Mouse (Mus musculus) limb, embryonic 14.5 days (tissue): ENCODE results near the gene Kif28. TPM values are rescaled to one million over a fixed set of nuclear protein-coding genes. Genes with fewer than 3 reads are reported as not detected.
A peak's percentile ranks its signal among the peaks of the same experiment; 100 is the strongest.

Experiments
- ATAC-seq: fragments of 200-750 bp; cut with Nextera tagmentation; 2 replicates; pipeline ENCODE4 v1.8.0; 2017; ENCODE audit warnings: low read depth, moderate number of reproducible peaks, moderate TSS enrichment; ENCODE audit not compliant: low FRiP score
- DNase-seq: peaks from one replicate; pipeline ENCODE4 v3.0.0-alpha.2; 2015; ENCODE audit warnings: low spot score
- H3K27ac ChIP-seq: fragments of 300-500 bp; sonication (generic); replicated peaks from 2 replicates; pipeline ENCODE4 v1.5.1; 2014; ENCODE audit warnings: low read depth, mild to moderate bottlenecking, low read length, moderate library complexity, mixed read lengths
- H3K27me3 ChIP-seq: fragments of 300-500 bp; sonication (generic); 2 replicates; pipeline ENCODE4 v1.6.1; 2014; ENCODE audit warnings: low read length, mixed read lengths; ENCODE audit not compliant: control insufficient read depth, insufficient read depth
- H3K36me3 ChIP-seq: fragments of 300-500 bp; sonication (generic); 2 replicates; pipeline ENCODE4 v1.6.1; 2014; ENCODE audit warnings: mild to moderate bottlenecking, low read length, moderate library complexity, mixed read lengths; ENCODE audit not compliant: control insufficient read depth, insufficient read depth
- H3K4me1 ChIP-seq: fragments of 300-500 bp; sonication (generic); 2 replicates; pipeline ENCODE4 v1.6.1; 2014; ENCODE audit warnings: antibody characterized with exemption, low read length, mixed read lengths; ENCODE audit not compliant: control insufficient read depth, insufficient read depth
- H3K4me2 ChIP-seq: fragments of 300-500 bp; sonication (generic); replicated peaks from 2 replicates; pipeline ENCODE4 v1.6.1; 2014; ENCODE audit warnings: low read depth, mild to moderate bottlenecking, low read length, moderate library complexity; ENCODE audit not compliant: severe bottlenecking
- H3K4me3 ChIP-seq: fragments of 300-500 bp; sonication (generic); replicated peaks from 2 replicates; pipeline ENCODE4 v1.5.1; 2014; ENCODE audit warnings: low read length
- H3K9ac ChIP-seq: fragments of 300-500 bp; sonication (generic); 2 replicates; pipeline ENCODE4 v1.6.1; 2014; ENCODE audit warnings: mild to moderate bottlenecking, low read depth, low read length, moderate library complexity; ENCODE audit not compliant: severe bottlenecking
- H3K9me3 ChIP-seq: fragments of 300-500 bp; sonication (generic); 2 replicates; pipeline ENCODE4 v1.6.1; 2016; ENCODE audit warnings: low read length; ENCODE audit not compliant: control insufficient read depth
- POLR2A ChIP-seq: fragments of 200-500 bp; IDR thresholded peaks from 2 replicates; pipeline ENCODE4 v1.8.0; 2012; ENCODE audit warnings: inconsistent platforms, mild to moderate bottlenecking, moderate library complexity, borderline replicate concordance; ENCODE audit not compliant: insufficient read depth, insufficient read length; ENCODE audit errors: extremely low read depth
- WGBS: fragments of 180-500 bp; shearing (Covaris S2); extraction: QIAGEN DNeasy Blood & Tissue Kit; methylation state at CpG from one replicate; pipeline ENCODE4 v1.1.7; 2014; 5-methylcytosine and 5-hydroxymethylcytosine counted together
- polyA plus RNA-seq, 2 experiments: library from polyadenylated mRNA; depleted of rRNA in 1 of 2; stranded (reverse) in 1 of 2; unstranded in 1 of 2; fragments of >200 nt; fragmentation: Nextera tagmentation in 1 of 2; extraction: Ambion mirVana in 1 of 2; gene quantifications; 2 replicates each; pipeline versions ENCODE4 v1.2.1 to v1.2.3; 2012 to 2014

The Kif28 gene
- polyA plus RNA-seq, 2 experiments: 0.06 TPM; not detected in 1

GRCm38 (mm10) chr1:179645980-179646268 is 99.1 kb downstream of the Kif28 start:
- no peaks in the 10 kb centered on the region for H3K4me1 ChIP-seq
- H3K4me3 ChIP-seq: peak overlapping the region; percentile 25
- 14% methylated on average over 4 of the region's 4 CpGs for WGBS
- peak overlapping the region; percentile 47 for H3K4me2 ChIP-seq
- ATAC-seq (peak; percentile 19; the same call in 1 of the 2 replicates), DNase-seq (no peak)
- no peaks in the 10 kb centered on the region for H3K36me3 ChIP-seq
- no peaks in the 10 kb centered on the region for H3K27me3 ChIP-seq
- 0 out of 2 replicates have a peak overlapping the region, but pooled peaks have one; percentile 25 for H3K9ac ChIP-seq
- no peaks in the 10 kb centered on the region for H3K9me3 ChIP-seq
- no peak overlapping the region for H3K27ac ChIP-seq
- no peak for TF ChIP-seq POLR2A

Other genes with a start within 250 kb of the Kif28 start
- gene Smyd3, start 227.2 kb downstream of the Kif28 start, polyA plus RNA-seq (2012; rRNA removed): 9.6 and 9.8 TPM in 2 replicates
- 21.1 and 21.5 TPM in 2 replicates for gene Smyd3, start 227.2 kb downstream of the Kif28 start, polyA plus RNA-seq (2014; fragmentation: Nextera tagmentation; extraction: Ambion mirVana)
- gene Tfb2m, start 199.0 kb downstream of the Kif28 start, polyA plus RNA-seq (2012; rRNA removed): 18.4 and 20.2 TPM in 2 replicates
- gene Tfb2m, start 199.0 kb downstream of the Kif28 start, polyA plus RNA-seq (2014; fragmentation: Nextera tagmentation; extraction: Ambion mirVana): 29.7 and 31.3 TPM in 2 replicates
- gene Cnst, start 198.9 kb downstream of the Kif28 start, polyA plus RNA-seq (2012; rRNA removed): 18.2 and 19.3 TPM in 2 replicates
- gene Cnst, start 198.9 kb downstream of the Kif28 start, polyA plus RNA-seq (2014; fragmentation: Nextera tagmentation; extraction: Ambion mirVana): 14.6 and 16.4 TPM in 2 replicates
- 37.0 and 47.6 TPM in 2 replicates for gene Sccpdh, start 77.1 kb downstream of the Kif28 start, polyA plus RNA-seq (2012; rRNA removed)
- gene Sccpdh, start 77.1 kb downstream of the Kif28 start, polyA plus RNA-seq (2014; fragmentation: Nextera tagmentation; extraction: Ambion mirVana): 78.4 and 79.6 TPM in 2 replicates
- not detected in 2 replicates for gene Gm10518, start 58.1 kb upstream of the Kif28 start, polyA plus RNA-seq (2012; rRNA removed)
- gene Gm10518, start 58.1 kb upstream of the Kif28 start, polyA plus RNA-seq (2014; fragmentation: Nextera tagmentation; extraction: Ambion mirVana): 0.25 TPM in 1 of 2 replicates, not detected in the other
- gene Ahctf1, start 58.4 kb upstream of the Kif28 start, polyA plus RNA-seq (2012; rRNA removed): 28.1 and 31.5 TPM in 2 replicates
- gene Ahctf1, start 58.4 kb upstream of the Kif28 start, polyA plus RNA-seq (2014; fragmentation: Nextera tagmentation; extraction: Ambion mirVana): 28.2 and 30.6 TPM in 2 replicates
- gene Cdc42bpa, start 215.2 kb upstream of the Kif28 start, polyA plus RNA-seq (2012; rRNA removed): 27.6 and 29.1 TPM in 2 replicates
- 16.8 and 20.6 TPM in 2 replicates for gene Cdc42bpa, start 215.2 kb upstream of the Kif28 start, polyA plus RNA-seq (2014; fragmentation: Nextera tagmentation; extraction: Ambion mirVana)